Comparison of ENCODE assay signal across 8 mouse cellular contexts in the genomic region with DNA sequence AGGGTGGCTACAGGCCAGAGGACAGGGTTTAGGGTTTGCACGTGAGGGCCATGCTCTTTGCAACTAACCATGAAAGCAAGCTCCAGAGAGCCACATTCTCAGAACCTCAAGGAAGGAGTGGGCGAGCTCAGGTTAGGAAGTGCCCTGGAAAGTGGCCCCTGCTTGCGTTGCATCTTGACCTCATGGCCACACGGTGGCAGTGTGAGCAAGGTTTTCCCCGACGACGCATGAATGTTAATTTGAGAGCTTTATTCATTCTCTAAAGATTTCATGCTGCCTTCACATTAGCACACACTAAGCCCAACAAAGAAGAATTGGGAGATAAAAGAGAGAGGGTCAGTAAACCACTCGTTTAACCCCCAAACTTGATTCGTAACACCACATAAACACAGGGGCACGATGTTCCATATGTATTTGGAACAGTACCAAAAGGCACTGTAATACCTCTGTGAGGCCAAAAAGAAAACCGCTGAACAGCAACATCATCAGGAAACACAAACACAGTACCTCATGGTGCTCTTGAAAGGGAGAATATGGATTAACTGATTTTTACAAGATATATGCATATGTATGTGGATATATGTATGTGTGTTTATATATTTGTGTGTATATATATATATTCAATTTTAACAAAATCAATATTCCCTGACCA. TPM values are rescaled to one million over a fixed set of nuclear protein-coding genes. Genes with fewer than 3 reads are reported as not detected.
DNase-seq lines count a peak whose midpoint lies in the region; ATAC-seq and TF ChIP-seq lines count a peak whose summit lies in the region.

No protein-coding gene starts in this region.

- H3K27ac ChIP-seq in embryonic facial prominence, embryonic 10.5 days (replicated peaks), result no peak overlapping the region
- H3K27ac ChIP-seq in heart, adult 2 months, result no peak overlapping the region
- H3K27ac ChIP-seq in liver, embryonic 12.5 days, result no peak overlapping the region
- no peak overlapping the region for H3K27ac ChIP-seq in stomach, embryonic 16.5 days (ENCODE audit: low read length)

- H3K4me3 ChIP-seq in embryonic facial prominence, embryonic 10.5 days, result no peak overlapping the region
- no peak overlapping the region for H3K4me3 ChIP-seq in heart, adult 2 months
- no peak overlapping the region for H3K4me3 ChIP-seq in liver, embryonic 12.5 days
- no peak overlapping the region for H3K4me3 ChIP-seq in stomach, embryonic 16.5 days (replicated peaks; ENCODE audit: low read length)

- H3K4me1 ChIP-seq in embryonic facial prominence, embryonic 10.5 days, result no peaks in the 10 kb centered on the region
- H3K4me1 ChIP-seq in heart, adult 2 months (ENCODE audit: control insufficient read depth, insufficient read depth, low read length), result no peaks in the 10 kb centered on the region
- H3K4me1 ChIP-seq in liver, embryonic 12.5 days, result peaks cover 20% of the 10 kb centered on the region
- H3K4me1 ChIP-seq in stomach, embryonic 16.5 days (ENCODE audit: control insufficient read depth, insufficient read depth, low read length), result no peaks in the 10 kb centered on the region

- peaks cover 4% of the 10 kb centered on the region; the same call in 1 of the 2 replicates for H3K27me3 ChIP-seq in embryonic facial prominence, embryonic 10.5 days (replicated peaks; ENCODE audit: low read depth, poor library complexity, severe bottlenecking)
- H3K27me3 ChIP-seq in heart, adult 2 months (ENCODE audit: control insufficient read depth, insufficient read depth, low read length), result no peaks in the 10 kb centered on the region
- H3K27me3 ChIP-seq in liver, embryonic 12.5 days (replicated peaks), result peaks cover 47% of the 10 kb centered on the region
- H3K27me3 ChIP-seq in stomach, embryonic 16.5 days (ENCODE audit: control insufficient read depth, insufficient read depth, low read length), result no peaks in the 10 kb centered on the region

- no peak overlapping the region for H3K4me2 ChIP-seq in liver, embryonic 12.5 days
- no peak overlapping the region for H3K4me2 ChIP-seq in stomach, embryonic 16.5 days (ENCODE audit: low read depth, low read length)

- H3K79me2 ChIP-seq in heart, adult 2 months (replicated peaks; ENCODE audit: control insufficient read depth, insufficient read depth, low read length), result no peaks in the 10 kb centered on the region

- peak; percentile 88 for DNase-seq in CD4-positive, CD25-positive, alpha-beta regulatory T cell, adult 2 months (ENCODE audit: low read depth, low spot score)
- DNase-seq in adrenal gland, postnatal 10 days, result peak; percentile 78
- DNase-seq in embryonic facial prominence, embryonic 10.5 days (ENCODE audit: low spot score), result peak; percentile 72
- peak; percentile 65 to 78 for DNase-seq in heart, adult 2 months
- DNase-seq in kidney, postnatal 14 days, result peak; percentile 72
- peak; percentile 12 to 69 for DNase-seq in natural killer cell, adult 2 months (ENCODE audit: low spot score in 2 of 2)

- no peaks in the 10 kb centered on the region for H3K36me3 ChIP-seq in embryonic facial prominence, embryonic 10.5 days (replicated peaks)
- no peaks in the 10 kb centered on the region for H3K36me3 ChIP-seq in heart, adult 2 months (ENCODE audit: control insufficient read depth, insufficient read depth, low read length)
- no peaks in the 10 kb centered on the region for H3K36me3 ChIP-seq in liver, embryonic 12.5 days
- H3K36me3 ChIP-seq in stomach, embryonic 16.5 days (ENCODE audit: control insufficient read depth, insufficient read depth, low read length), result no peaks in the 10 kb centered on the region

- H3K9ac ChIP-seq in heart, adult 2 months (ENCODE audit: low read depth, low read length), result no peak overlapping the region
- no peak overlapping the region for H3K9ac ChIP-seq in liver, embryonic 12.5 days
- H3K9ac ChIP-seq in stomach, embryonic 16.5 days (ENCODE audit: low read length), result no peak overlapping the region

- 12% methylated on average over 11 of the region's 11 CpGs for WGBS in embryonic facial prominence, embryonic 10.5 days
- 10% methylated on average over 11 of the region's 11 CpGs for WGBS in heart, adult 2 months
- WGBS in liver, embryonic 12.5 days (ENCODE audit: insufficient replicate concordance), result 13% methylated on average over 11 of the region's 11 CpGs
- WGBS in stomach, embryonic 16.5 days, result 6% methylated on average over 11 of the region's 11 CpGs

- intact Hi-C loops in heart, adult 2 months (cut with DNase I), result loop anchor here (1.0 to 5.0 kb wide), 6 partner anchors 21 to 201 kb away; partner anchors contain the start of genes Lpcat1 and Tert

- ATAC-seq in liver, embryonic 12.5 days, result peak; percentile 57; the same call in 1 of the 2 replicates
- ATAC-seq in stomach, embryonic 16.5 days (ENCODE audit: insufficient read depth, low FRiP score), result 0 out of 2 replicates have a peak, but pooled peaks have one; percentile 44

- no peaks in the 10 kb centered on the region for H3K9me3 ChIP-seq in embryonic facial prominence, embryonic 10.5 days
- no peaks in the 10 kb centered on the region for H3K9me3 ChIP-seq in liver, embryonic 12.5 days (replicated peaks)
- no peaks in the 10 kb centered on the region for H3K9me3 ChIP-seq in stomach, embryonic 16.5 days (replicated peaks; ENCODE audit: control insufficient read depth, low read length)

- peak; percentile 94 for TF ChIP-seq CTCF in heart, adult 2 months (IDR thresholded peaks at IDR 0.05)

- TF ChIP-seq EP300 in heart, adult 2 months (IDR thresholded peaks at IDR 0.05; ENCODE audit: insufficient read depth, low read depth, low read length), result peak; percentile 92

- no peak for TF ChIP-seq POLR2A in heart, adult 2 months (IDR thresholded peaks at IDR 0.05; ENCODE audit: insufficient read depth, low read depth, low read length)

RNA-seq across cellular contexts. Expression of gene Lpcat1, which starts 41.0 kb away (rescaled TPM):
- total RNA-seq in adrenal gland, postnatal 10 days (2021), result 10 to 100 TPM; 17.0 to 20.4 TPM
- polyA plus RNA-seq in embryonic facial prominence, embryonic 10.5 days (2016; fragmentation: Nextera tagmentation; extraction: Ambion mirVana), result 59.4 and 60.5 TPM in 2 replicates
- 10 to 100 TPM in 1 of 2 experiments, 1 to 10 TPM in 1; 7.5 to 13.1 TPM for total RNA-seq in heart, adult 2 months (2021)
- polyA plus RNA-seq in heart, adult 2 months (2012; rRNA removed), result 11.1 and 17.1 TPM in 2 replicates
- 108 and 113 TPM in 2 replicates for polyA plus RNA-seq in liver, embryonic 12.5 days (2016; fragmentation: Nextera tagmentation; extraction: Ambion mirVana)
- 20.0 and 21.0 TPM in 2 replicates for polyA plus RNA-seq in stomach, embryonic 16.5 days (2015; fragmentation: Nextera tagmentation; extraction: Ambion mirVana)
